Mouse (Mus musculus): ENCODE results near the gene Hist2h2aa2.
"Not testable (repeated sequence)": the region's sequence is repeated elsewhere in the genome, so short reads cannot be mapped to it uniquely, and the experiment has no call there.

The Hist2h2aa2 gene

DNA sequence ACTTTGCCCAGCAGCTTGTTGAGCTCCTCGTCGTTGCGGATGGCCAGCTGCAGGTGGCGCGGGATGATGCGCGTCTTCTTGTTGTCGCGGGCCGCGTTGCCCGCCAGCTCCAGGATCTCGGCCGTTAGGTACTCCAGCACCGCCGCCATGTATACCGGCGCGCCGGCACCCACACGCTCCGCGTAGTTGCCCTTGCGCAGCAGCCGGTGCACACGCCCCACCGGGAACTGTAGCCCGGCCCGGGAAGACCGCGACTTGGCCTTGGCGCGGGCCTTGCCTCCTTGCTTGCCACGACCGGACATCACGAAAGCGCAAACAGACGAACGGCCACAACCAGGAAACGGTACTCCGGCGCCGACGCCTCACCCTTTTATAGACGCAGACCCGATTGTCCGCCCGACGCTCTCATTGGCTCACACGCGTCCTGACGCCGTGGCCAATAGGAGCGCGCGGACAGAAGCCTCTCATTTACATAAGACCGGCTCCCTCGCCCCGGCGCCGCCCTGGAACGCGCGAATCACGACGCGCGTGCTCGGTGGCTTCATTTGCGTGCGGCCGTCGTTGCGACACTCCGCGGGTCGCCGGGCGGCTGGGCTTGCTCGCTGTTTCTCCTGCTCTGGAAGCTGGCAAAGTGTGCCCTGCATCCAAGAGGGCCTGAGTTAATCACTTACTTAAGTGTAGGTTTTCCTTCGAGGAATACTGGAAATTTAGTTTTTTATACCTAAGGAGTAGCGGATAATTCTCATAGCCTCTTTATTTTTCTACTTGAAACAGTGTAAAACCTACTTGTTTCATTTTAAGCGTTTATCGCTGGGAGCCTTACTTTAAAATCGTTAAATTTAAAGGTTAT is at the start of gene Hist2h2aa2:
TSS of gene Hist2h2aa2 (minus strand) at position 328 of the 850 bp plus-strand sequence.
- peak; percentile 93 for DNase-seq (ENCODE audit: low spot score)

DNA sequence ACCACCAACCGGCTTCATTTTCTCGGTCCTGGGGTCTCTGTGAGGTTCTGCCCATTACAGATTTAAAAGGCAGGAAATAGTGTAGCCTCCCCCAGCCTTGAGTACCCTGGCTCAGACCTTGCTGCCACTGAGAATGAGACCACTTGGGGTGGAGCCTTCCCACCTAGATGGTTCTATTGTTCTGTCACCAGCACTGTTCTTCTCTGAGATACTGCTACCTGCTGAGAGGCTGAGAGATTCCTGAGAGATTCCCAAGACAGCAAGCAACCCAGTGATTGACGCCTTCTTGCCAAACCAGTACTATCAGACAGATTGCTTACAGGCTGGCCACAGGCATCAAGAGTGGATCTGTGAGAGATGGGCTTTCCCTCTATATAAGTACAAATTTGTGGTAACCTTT is 49.1 kb upstream of the Hist2h2aa2 start:
- no peak for DNase-seq (ENCODE audit: low spot score)

DNA sequence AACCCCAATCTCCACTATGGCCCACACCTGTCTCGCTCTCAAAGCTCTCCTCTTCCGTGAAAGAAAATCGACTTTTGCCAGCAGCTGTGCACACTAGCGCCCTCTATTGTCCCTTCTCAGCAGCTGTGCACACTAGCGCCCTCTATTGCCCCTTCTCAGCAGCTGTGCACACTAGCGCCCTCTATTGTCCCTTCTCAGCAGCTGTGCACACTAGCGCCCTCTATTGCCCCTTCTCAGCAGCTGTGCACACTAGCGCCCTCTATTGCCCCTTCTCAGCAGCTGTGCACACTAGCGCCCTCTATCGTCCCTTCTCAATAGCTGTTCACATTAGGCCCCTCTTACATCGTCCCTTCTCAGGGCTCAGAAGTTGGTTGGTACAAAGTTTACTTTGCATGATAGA is 47.3 kb upstream of the Hist2h2aa2 start:
- DNase-seq (ENCODE audit: low spot score): not testable (repeated sequence)

DNA sequence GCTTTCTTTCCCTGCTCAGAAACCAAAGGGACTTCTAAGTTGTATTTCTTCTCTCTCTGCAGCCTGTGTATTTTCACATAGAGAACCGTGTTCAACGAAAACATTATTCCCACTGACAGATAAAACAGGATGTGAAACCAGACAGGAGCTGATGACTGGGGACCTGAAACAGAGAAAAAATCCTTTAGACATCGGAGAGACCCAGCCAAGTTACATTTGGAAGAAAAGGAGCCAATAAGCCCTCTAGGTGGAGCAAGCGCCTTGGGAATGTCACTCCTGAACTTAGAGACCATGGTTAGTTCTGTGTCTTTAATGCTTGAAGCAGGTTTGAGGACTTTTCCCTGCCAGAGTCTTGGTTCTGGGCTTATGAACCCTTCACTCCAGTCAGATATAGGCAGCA is 44.4 kb upstream of the Hist2h2aa2 start:
- DNase-seq (ENCODE audit: low spot score): peak; percentile 61

DNA sequence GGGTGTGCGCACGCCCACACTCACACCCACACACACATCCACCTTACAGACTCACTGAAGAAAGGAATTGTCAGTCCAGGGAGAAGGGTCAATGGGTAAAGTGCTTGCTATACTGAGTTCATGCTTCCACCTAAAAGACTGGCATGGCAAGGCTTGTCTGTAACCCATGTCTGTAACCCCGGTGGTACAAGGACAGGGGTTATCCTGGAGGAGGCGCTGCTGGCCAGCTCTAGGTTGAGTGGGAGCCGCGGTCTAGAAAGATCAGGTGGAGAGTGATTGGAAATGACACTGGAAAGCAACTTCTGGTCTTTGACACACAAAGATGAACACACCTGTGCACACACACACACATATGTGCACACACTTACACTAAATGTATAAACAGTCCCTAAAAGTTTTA is 40.6 kb upstream of the Hist2h2aa2 start:
- DNase-seq (ENCODE audit: low spot score): no peak

DNA sequence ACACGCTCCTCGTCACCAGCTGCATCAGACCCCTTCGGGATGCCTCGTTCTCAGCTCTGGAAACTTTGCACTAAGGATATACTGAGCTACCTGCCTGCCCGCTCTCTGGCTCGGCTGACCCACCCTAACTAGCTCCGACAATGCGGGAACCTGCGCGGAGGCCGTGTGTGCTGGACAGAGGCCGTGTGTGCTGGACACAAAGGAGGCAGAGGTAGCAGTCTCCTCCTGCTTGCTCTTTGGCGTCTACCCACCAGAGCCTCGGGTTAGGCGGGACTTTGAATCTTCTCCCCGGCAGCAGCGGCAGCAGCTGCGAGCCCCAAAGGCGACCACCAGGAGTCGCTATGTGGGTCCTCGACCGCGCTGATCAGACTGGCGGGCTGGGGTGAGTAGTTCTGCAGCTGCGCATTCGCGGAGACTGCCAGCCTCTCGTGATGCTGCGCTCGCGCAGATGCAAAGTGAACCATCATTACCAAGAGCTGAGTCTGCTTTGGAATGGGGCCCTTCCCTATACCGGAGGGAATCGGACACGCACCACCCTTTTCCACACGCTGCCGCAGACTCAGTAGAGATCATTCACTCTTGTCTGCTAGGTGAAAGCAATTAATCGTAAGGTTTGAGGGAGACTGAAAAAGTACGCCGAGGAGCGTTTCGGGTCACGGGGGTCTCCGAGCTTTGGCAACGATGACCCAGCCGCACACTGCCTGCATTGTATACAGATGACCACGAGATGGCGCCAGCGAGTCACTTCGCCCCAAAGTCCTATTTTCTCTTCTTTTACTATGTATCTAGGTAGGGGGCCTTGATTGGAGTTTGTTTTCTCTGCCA is 37.9 kb upstream of the Hist2h2aa2 start:
- DNase-seq (ENCODE audit: low spot score): peak; percentile 71

DNA sequence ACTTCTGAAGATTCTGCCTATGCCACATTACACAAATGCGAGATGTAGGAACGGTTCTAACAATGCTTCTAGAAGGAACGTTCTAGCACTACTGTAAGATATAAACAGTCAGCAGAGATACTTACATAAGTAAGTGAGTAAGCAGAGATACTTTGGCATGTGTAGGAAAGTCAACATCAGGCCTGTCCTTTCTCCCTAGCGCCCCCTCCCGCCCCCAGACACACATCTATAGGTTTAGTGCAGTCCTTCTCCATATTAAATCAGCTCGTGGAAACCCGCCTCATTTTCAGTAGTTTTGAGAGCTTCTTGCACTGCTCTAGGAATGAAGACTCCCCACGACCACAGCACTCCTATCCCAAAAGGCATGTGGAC is 37.3 kb upstream of the Hist2h2aa2 start:
- no peak for DNase-seq (ENCODE audit: low spot score)

DNA sequence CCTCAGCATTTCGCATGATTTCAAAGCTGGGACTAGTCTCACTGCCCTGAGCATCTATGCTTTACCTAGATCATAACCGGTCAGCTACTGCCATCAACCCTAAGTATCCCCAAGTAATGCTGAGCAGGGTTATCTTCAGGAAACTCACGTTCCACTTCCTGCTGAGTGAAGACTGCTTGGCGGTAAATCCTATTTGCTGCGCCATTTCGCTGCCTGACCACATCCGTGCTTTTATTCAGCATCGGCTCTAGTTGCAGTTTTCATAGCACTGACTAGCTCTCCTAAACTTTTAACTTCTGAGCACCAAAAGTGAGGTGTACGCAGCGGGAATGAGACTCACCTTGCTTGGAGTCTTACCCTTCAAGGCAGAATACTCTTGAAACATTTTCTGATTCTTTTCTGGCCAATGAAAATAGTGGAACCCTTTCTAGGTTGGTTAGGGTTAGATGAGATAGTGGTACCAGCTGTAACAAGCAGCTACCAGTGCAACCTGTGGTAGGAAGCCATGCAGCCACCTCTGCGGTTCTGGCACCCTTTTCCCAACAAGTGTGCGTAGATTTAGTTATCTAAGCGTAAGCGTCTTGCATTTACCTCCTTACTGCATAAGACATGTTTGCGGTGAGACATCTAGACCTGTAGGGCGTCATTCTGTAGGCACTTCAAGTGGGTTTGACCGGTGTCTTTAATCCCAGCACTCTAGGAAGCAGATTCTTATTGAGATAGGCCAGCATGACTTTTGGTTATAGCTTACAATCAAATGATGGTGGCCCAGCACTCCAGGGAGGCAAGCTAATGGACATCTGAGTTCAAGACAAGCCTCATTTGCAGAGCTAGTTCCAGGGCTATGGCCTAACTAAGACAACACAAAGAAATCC is 33.8 kb upstream of the Hist2h2aa2 start:
- no peak for DNase-seq (ENCODE audit: low spot score)

DNA sequence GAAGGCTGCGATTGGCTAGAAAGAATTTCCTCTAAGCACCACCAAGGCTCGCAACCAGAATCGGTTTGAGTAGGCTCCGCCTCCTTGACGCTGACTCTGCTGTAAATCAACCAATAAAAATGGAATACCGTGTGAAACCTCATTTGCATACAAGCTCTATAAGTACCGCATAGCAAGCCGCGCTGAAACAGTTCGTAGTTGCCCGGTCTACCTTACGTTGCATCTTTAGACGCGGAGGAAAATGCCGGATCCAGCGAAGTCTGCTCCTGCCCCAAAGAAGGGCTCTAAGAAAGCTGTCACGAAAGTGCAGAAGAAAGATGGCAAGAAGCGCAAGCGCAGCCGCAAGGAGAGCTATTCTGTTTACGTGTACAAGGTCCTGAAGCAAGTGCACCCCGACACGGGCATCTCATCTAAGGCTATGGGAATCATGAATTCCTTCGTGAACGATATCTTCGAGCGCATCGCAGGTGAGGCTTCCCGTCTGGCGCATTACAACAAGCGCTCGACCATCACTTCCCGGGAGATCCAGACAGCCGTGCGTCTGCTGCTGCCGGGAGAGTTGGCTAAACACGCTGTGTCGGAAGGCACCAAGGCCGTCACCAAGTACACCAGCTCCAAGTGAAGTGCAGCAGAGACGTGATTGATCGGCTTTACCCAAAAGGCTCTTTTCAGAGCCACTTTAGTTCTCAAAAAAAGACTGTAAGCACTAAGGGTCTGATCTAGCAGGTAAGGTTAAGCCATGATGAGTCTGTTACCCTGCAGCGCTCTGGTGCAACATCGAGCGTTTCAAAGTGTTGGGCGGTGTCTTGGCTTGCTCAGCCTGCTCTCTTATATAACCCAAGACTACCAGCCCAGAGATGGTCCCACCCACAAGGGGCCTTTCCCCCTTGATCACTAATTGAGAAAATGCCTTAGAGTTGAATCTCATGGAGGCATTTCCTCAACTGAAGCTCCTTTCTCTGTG is 29.7 kb upstream of the Hist2h2aa2 start, which contains the start of gene Hist2h2bb:
TSS of gene Hist2h2bb (plus strand) at position 242 of the 964 bp plus-strand sequence.
- DNase-seq (ENCODE audit: low spot score): peak; percentile 96

DNA sequence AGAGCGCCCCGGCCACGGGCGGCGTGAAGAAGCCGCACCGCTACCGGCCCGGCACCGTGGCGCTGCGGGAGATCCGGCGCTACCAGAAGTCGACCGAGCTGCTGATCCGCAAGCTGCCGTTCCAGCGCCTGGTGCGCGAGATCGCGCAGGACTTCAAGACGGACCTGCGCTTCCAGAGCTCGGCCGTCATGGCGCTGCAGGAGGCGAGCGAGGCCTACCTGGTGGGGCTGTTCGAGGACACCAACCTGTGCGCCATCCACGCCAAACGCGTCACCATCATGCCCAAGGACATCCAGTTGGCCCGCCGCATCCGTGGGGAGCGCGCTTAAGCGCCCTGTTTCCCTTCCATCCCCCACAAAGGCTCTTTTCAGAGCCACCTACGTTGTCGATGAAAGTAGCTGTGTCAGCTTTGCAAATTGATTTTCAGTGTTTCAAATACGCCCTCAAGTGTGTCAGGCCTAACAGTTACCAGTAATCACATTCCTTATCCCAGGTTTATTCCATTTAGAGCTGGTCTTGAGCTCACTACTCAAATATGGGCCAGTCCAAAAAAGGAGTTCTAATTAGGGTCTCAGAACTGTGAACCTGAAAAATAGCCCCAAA is 28.8 kb upstream of the Hist2h2aa2 start:
- not testable (repeated sequence) for DNase-seq (ENCODE audit: low spot score)

DNA sequence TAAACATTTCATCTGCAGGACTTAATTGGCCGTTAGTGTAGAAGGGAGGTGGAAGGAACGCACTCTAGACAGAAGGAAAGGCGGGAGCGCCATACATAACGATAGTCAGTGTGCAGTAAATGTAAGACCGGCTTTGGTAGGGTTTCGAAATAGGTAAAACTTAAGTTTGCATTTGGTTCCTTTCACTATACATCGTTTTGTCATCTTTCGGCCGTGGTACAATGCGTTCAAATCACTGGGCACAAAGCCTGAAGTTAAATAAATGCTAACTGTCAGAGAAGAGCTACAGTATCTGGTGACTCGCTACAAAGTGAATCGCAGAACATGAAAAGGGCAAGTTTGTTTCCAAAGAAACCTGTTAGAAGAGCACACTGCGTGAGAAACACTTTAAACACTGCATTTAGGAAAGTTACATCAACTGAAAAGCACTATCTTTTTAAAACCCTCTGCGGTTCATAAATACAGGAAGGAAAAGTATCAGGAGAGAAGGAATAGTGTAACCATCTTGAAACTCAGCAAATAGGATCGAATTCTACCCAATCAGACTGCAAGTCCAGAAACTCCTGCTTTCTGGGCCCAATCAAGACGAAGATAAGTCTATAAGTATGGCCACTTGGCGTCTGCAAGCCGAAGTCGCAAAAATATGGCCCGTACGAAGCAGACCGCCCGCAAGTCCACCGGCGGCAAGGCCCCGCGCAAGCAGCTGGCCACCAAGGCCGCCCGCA is 28.1 kb upstream of the Hist2h2aa2 start, which contains the start of gene Hist2h3b:
TSS of gene Hist2h3b (plus strand) at position 604 of the 725 bp plus-strand sequence.
- peak; percentile 78 for DNase-seq (ENCODE audit: low spot score)

DNA sequence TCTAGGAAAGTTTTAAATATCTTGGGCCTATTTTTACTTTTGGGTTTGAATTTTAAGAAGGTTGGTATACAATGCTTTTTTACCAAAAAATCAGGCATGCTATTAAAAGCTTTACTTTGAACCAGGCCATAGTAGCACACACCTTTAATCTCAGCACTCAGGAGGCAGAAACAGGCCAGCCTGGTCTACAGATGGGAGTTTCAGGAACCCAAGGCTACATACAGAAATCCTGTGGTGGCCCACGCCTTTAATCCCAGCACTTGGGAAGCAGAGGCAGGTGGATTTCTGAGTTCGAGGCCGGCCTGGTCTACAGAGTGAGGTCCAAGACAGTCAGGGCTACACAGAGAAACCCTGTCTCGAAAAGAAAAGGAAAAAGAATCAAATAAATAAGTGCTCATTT is 27.5 kb upstream of the Hist2h2aa2 start:
- DNase-seq (ENCODE audit: low spot score): no peak

DNA sequence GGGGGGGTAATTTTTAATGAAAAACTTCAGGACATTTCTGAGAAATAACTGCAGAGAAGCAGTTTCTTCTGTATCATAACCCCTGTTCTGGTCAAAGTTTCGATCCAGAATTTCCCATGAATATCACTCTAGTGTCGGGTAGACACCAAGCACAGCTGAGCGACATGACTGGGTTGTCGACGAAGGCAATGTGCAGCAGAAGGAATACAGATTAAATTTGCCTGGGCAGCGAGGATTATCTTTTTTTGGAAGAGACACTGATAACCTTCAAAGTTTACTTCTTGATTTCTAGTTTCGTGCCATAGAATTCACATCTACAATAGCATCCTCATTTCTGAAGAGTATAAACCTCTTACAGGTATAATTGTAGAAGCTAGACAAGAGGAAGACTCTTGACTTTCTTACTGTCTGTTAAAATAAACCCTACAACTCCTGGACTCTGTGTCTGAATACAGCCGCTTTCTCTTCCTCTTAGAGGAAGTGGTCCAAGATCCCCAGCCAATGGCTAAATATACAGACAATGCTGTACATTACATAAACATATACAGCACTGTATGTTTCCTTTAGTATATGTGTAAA is 26.1 kb upstream of the Hist2h2aa2 start:
- no peak for DNase-seq (ENCODE audit: low spot score)

DNA sequence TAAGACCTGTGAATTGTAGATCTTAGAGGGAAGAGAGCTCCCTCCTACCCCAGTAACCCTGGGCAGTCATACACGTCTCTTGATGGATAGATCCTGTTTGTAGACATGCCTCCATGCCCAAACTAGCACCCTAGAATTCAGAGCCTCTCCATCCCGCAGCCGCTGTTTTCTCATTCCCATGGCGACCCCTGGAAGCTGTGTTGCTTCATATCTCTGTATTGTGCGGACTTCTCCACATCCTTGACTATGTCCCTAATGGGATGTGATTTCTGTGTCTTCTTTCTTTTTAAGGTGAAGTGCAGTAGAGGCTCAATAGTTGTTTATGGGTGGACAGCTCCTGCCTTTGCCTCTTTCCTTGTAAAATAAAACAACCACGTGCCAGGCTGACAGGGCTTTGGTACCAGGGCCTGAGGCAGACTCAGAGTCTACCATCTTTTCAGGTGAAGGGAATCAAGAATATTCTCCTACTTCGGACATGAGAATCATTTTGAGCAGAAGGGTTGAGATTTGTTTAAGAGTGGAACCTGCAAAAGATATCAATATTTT is 24.4 kb upstream of the Hist2h2aa2 start:
- DNase-seq (ENCODE audit: low spot score): no peak

DNA sequence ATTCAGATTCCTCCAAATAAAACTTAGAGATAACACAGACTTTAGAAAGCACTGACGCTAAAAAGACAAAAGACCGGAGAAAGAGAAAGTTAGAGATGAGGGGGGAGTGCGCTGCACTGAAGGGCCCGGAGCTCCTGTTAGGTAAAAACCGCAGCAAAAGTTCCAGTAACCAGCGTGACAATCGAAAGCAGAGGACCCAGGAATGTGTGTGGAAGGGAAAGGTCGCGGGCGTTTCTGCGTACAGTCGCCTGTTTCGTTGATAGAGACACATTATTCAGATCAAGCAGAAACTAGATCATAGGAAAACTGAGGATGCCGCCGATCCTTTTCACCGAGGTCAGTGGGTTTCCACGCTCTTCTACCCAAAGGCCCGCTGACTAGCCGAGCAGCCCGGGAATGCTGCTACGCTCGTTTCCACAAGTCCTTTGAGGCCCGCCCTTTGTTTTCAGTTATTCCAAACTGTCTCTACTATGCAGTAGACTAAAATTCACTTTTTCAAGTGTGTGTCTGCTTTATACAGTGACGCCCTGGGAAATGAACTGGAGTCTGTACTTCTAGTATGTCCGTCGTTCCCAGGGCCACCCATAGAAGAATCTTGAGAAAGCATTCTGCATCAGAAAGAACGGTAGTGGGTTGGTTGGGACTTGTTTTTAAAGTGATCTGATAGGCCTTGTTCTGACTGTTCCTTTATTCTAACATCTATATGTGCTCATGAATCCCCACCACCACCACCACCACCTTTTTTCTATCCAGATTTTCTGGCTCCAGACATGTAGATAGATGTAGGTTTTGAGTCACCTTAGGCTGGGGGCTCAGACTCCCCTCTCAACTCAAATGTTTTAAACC is 23.7 kb upstream of the Hist2h2aa2 start:
- no peak for DNase-seq (ENCODE audit: low spot score)

DNA sequence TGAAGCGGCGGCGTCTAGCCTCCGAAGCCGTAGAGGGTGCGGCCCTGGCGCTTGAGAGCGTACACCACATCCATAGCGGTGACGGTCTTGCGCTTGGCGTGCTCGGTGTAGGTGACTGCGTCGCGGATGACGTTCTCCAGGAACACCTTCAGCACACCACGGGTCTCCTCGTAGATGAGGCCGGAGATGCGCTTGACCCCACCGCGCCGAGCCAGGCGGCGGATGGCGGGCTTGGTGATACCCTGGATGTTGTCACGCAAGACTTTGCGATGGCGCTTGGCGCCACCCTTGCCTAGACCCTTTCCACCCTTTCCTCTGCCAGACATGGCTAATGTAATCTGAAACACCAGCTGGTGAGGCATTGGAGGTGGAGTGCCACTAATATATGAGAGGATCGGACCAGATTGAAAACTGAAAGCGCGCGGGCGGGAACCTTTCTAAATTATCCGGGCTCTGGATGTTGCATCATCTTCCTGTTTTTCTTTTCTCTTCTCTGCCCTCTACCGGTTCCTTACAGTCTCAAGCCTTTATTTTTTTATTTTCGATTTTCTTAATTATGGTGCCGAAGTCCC is 23.0 kb upstream of the Hist2h2aa2 start, which contains the start of gene Hist2h4:
TSS of gene Hist2h4 (minus strand) at position 333 of the 572 bp plus-strand sequence.
- peak; percentile 99 for DNase-seq (ENCODE audit: low spot score)

DNA sequence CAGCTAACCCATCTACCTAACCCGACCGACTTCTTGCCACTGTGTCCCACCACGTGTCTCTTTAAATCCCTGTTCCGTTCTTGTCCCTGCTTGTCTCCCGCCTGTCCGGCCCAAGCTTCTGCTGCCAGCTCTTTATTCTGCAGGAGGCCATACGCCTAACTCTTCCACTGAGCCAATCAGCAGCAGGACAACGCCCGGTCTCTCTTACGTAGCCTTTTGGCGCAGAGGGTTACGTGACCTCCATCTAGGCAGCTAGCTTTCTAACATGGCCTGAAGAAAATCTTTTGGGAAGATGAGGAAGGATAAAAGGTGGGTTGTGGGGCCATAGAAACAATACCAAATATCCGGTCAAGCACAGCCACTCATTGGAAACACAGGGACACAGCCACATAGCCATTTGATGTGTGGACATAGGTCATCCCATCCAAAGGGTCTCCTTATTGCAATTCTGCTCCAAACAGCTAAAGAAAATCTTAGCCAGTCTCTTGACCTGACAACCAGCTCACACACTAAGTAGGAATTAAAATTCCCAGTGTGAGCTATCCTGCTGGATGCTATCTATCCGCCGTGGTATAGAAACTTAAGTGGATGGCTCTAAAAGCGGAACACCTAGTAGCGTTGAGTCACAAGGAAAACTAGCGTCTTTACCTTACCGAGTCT is 22.3 kb upstream of the Hist2h2aa2 start:
- DNase-seq (ENCODE audit: low spot score): peak; percentile 58
